Mouse (Mus musculus) urinary bladder, postnatal 36 days (tissue): ENCODE measurements around the gene Tnfsf9.
"Not testable (repeated sequence)": the region's sequence is repeated elsewhere in the genome, so short reads cannot be mapped to it uniquely, and the experiment has no call there.

Source experiments
- DNase-seq, 2 experiments: peaks; one replicate each; pipeline ENCODE4 v3.0.0; 2022; ENCODE audit warnings: low spot score in 2 of 2, mixed read lengths in 1 of 2

Gene Tnfsf9

DNA sequence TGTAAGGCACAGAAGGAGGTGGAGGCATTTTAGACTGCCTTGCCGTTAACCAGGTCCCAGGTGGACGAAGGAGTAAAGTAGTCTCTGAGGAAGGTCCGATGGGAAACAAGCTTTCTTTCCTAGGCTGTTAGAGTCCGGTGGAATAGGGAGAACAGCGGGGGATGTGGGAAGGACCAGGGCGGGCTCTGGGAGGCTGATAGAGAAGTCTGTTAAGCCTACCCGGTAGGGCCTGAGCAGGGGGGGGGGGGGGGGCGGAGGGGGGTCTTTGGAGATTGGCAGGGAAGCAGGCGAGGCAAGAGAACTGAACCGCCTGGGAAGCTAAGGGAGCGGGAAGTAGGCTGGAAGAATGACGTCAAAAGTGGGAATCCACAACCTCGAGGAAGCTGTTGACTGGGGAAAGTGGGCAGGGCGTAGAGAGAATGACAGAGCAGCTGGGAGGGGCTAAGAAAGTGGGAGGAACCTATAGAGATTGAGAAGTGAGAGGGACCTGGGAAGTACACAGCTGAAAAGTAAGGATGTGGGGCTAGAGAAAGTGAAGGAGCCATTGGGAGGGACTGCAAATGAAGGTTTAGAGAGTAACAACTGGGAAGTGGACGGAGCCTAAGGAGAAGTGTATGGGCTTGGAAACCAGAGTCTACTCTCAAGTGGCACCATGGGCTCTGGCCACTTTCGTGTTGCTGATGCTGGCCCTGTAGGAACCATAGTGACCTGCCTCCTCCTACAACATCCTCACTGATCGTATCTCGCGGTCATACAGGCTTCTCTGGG lies 9.1 kb upstream of the Tnfsf9 start:
- DNase-seq: peak; percentile 42 to 46

DNA sequence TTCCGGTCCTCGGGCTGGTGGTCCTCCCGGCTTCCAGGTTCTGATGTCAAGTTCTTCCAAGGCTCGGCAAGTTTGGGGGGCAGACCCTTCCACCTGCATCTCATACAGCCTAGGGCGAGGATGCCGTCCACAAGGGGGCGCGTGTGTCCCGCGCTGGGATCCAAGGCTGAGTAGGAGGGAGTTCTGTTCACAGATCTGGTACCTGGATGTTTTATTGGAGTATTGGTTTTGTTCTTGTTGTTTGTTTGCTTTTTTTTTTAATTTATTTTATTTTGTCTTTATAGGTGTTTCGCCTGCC lies 8.6 kb upstream of the Tnfsf9 start:
- DNase-seq: peak; percentile 71 to 83

DNA sequence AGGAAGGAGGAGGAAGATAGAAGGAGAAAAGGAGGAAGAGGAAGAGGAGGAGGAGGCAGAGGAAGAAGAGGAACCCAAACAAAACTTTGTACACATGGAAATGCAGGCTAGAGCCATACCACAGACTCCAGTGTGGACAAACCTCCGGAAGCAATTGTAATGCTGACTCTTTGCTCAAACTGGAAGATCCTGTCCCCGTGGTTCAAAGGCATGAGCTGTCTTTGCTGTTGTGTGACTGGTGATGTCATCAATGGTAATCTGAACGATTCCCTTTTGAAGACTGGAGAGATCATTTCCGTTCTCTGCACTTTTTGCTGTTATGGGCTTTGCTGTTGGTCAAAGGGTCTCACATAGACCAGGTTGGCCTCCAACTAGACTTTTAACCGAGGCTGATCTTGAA lies 6.8 kb upstream of the Tnfsf9 start:
- no peak for DNase-seq

DNA sequence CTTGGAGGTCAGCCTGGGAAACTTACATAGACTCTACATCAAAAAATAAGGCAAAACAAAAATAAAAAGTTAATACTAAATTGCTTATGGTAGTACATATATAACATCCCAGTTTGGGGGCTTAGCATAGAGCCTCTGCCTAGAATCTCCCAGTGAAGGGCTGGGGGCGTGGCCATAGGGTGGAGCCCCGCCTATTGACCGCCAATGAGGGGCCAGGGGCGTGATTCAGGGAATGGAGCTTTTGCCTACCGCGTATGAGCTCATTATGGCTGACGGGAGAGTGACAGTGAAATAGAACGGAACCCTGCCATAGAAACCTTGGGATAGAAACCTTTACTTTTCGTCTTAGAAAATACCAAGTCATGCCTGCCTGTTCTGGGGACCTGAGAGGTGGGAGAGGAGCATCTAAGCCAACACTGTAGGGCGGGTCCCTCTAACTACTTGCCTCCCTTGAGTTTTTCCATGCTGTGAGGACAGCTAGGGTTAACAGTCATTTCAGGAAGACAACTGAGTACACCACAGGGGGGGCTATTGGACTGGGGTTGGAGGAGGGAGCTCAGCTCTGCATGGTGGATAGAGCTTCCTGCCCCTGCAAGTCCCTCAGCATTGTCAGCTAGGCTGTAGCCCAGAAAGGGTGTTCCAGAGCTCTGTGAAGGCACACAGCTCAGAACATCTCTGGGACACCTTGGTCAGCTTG lies 5.3 kb upstream of the Tnfsf9 start:
- DNase-seq: no peak

DNA sequence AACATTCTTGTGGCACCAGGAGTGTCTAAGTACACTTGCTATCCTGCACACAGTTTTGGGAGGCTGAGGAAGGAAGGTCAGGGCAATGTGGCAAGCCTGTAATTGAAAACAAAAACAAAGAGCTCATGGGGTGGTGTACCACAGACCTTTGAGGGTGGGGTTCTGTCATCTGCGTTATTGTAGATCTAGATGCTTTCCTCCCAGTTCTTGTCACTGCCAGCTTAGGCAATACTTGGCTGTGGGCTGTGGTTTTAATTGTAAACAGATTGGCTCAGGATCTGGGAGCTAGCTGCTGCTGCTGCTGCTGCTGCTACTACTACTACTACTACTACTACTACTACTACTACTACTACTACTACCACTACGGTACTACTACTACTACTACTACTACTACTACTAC lies 2.8 kb upstream of the Tnfsf9 start:
- no peak for DNase-seq

DNA sequence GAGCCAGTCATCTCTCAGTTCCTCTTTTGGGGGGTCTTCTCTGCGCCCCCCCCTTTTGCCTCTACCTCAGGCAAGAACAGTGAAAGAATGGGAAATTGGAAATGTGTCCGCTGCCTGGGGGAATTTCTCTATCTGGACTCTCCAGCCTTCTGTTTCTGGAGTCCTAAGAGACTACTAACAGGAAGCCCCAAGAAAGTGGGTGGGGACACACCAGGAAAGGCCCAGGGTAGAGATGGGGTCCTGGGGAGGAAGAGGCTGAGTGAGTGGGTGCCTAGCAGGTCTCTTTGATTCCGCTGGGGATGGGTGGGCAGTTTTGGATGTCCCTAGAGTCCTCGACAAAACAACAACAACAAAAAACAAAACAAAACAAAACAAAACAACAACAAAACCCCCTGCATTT lies 629 bp upstream of the Tnfsf9 start:
- DNase-seq: no peak

DNA sequence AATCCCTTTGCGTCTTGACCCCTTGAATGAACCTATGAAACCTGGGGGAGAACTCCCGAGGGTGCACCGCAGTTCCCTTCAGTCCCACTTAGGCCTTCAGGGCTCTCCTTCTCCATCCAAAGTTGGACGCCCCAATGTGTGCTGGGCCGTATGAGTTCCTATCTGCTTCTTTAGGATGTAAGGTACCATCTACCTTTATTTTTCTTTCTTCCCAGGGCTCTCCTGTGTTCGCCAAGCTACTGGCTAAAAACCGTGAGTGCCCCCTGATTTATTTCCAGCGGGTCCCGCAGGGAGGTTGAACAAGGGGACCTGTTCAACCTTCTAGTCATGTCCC lies 877 bp downstream of the Tnfsf9 start:
- DNase-seq: no peak

DNA sequence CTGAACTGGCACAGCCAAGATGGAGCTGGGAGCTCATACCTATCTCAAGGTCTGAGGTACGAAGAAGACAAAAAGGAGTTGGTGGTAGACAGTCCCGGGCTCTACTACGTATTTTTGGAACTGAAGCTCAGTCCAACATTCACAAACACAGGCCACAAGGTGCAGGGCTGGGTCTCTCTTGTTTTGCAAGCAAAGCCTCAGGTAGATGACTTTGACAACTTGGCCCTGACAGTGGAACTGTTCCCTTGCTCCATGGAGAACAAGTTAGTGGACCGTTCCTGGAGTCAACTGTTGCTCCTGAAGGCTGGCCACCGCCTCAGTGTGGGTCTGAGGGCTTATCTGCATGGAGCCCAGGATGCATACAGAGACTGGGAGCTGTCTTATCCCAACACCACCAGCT lies 1.9 kb downstream of the Tnfsf9 start:
- no peak for DNase-seq

DNA sequence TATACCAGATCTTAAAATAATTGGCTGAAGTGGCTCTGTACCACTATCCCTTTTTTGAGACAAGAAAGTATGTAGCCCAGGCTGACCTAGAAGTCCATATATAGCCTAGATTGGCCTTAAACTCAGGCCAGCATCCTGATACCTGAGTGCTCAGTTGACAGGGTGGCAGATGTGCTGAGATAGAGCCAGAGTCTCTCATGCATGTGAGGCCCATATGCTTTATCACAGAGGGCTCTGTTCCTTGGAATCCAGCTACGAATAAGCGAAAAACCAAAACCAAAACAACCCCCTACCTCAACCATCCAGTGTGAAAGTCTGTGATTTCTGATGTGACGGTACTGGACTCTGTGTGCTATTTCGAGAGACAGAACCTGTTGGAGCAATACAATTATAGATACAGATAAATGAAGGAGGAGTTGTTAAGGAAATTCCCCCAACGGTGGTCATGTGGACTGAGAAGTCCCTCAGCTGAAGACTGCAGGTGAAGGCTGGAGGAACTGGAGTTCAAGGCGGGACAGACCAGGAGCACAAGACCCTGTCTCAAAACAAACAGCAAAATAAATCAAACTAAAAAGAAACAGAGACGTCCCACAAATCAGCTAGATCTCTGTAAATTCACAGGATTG lies 3.0 kb downstream of the Tnfsf9 start:
- DNase-seq: no peak

DNA sequence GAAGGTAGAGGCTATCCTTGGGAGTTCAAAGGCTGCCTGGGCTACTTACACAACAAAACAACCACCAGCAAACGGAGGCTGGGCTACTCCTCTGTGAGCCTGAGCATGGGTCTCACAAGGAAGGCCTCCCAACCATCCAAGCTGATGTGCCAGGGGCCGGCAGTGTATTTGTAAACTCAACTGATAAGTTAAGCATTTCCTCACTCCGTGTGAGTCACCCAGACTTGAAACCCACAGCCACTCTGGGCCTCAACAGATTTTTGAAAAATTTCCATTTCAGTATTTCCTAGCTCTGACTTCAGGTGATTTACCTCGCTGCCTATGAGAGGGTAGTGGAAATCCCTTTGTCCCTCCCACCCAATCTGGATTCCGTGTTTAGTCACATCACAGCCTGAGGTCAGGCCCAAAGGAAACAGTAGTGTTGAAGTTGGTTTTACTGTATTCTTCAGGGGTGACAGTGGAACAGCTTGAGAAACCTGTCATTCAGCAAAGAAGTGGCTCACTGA lies 3.6 kb downstream of the Tnfsf9 start:
- no peak for DNase-seq

DNA sequence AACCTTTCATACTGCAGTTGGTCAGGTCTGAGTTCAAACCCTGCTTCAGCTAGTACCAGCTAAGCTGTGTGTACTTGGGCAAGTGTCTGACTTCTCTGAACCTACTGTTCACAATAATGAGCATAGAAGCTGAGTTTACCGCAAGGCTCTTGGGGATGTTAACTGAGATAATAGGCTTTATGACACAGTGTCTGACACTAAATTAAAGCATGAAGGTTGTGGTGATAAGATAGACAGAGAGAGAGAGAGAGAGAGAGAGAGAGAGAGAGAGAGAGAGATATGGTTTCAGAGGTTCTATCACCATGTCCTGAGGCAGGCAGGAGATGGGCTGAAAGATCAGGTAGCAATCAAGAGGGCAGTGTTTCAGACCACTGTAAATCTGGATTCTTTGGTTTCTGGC lies 4.9 kb downstream of the Tnfsf9 start:
- no peak for DNase-seq

DNA sequence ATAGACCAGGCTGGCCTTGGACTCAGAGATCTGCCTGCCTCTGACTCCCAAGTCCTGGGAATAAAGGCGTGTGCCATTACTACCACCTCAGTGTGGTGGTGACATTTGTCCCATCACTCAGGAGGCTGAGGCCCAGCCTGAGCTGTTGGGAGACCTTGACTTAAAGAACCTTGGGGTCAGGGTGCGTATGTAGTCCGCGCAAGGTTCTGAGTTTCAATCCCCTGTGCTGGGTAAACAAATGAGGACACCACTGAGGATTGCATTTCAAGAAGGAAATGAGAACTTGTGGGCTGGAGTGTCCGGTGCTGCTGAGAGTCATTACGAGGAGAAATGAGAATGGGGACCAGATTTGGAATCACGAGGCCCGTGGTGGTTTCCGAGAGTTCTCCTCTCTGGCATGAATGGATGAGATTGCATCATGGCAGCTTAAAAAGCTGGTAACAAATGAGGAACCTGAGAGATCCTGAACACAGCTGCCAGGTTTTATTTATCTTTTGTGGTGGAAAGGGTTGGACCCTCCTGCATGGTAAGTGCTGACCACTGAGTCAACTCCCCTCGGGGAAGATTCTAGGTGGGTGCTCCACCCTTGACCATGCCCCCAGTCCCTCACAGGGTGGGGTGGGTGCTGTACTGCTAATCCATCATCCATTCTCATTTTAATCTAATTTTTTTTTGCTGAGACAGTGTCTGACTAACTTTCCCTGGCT lies 7.8 kb downstream of the Tnfsf9 start:
- DNase-seq: no peak

DNA sequence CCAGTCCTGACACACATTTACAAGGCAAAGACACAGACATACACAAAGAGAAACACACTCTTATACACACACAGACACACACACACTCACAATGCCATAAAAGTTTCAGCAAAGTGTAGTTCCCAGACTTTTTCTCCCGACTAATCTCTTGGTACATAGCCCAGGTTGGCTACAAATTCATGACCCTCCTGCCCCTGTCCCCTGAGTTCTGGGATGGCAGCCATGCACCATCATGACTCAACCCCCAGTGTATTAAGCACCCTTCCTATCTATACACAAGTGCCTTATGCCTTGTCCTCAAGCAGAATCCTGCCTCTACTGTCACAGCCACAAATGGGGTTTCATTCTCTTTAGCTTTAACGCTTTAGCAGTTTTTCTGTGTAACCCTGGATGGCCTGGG lies 11.7 kb downstream of the Tnfsf9 start:
- no peak for DNase-seq

DNA sequence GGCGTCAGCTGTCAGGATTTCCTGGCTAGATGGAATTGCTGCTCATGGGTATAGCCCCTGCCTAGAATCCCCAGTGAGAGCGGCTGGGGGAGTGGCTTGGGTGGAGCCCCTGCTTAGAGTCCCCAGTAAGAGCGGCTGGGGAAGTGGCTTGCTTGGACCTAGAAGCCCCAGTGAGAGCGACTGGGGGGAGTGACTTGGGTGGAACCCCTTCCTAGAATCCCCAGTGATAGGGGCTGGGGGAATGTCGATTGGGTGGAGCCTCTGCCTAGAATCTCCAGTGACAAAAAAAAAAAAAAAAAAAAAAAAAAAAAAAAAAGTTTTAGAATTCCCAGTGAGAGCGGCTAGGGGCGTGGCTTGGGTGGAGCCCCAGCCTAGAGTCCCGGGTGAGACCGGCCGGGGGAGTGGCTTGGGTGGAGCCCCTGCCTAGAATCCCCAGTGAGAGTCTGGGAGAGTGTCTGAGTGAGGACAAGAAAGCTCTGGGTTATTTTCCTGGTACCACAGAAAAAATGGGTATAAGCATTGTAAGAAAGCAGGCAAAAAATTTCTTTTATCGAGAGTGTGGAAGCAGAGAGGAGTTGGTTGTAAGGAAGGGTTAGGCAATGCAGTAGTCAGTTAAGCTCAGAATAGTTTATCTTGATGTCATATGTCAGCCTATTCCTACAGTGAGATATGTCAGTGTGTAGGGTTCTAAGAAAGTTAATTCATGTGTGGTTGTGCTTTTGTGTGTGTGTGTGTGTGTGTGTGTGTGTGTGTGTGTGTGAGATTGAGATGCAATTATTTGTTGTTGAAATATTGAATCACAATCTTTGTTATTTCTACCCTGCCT lies 13.6 kb downstream of the Tnfsf9 start:
- peak in 1 of 2 experiments; percentile 29 for DNase-seq

DNA sequence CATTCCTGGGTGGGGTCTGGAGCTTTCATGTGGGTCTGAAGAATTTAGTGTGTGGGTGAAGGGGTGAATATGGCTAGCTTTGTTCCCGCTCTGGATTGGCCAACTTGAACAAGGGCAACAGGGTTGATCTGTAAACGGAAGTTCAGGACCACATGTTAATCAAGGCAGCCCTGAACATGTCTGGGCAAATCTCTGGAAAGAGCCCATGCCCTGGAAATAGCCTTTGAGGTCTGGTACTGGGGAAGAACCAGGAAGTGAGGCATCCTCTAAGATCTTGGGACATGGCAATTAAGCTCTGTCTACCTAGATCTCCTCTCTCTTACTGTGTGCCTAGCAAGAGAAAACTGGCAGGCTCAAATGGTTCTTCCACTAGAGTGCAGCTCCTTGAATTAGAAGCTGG lies 16.7 kb downstream of the Tnfsf9 start:
- DNase-seq: no peak

DNA sequence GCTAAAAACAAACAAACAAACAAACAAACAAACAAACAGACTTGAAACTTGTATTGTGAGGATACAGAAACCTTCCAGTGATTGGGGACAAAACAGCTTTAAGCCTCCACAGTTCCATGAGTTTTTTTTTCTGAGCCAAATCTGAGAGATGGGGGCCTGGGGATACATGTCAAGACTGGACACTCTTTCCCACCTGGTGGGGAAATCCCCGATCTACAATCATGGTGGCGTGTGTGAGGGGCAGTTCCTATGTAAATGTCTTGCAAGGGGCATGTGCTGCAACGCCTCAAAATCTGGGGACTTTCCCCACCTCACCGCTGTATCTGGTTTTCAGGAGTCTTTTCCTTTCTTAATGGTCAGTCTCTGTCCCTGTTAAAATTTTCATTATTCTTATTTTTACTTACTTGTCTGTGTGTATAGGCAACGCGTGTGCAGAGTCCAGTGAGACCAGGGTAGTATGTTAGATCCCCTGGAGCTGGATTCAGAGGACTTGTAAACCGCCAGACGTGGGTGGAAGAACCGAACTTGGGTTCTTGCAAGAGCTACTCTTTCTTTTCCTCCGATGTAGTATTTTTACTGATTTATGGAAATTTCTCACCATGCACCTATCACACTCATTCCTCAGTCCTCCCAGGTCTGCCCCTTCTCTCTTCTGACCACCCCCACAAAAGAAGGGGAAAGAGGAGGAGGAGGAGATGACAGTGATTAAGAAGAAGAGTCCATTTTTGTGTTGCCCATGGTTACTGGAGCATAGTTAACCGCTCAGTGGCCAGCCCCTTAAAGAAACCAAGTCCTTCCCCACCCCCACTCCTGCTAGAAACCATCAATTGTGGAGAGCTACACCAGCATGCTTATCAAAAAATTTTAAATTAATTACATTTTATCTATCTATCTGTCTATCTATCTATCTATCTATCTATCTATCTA lies 18.3 kb downstream of the Tnfsf9 start:
- DNase-seq: no peak

DNA sequence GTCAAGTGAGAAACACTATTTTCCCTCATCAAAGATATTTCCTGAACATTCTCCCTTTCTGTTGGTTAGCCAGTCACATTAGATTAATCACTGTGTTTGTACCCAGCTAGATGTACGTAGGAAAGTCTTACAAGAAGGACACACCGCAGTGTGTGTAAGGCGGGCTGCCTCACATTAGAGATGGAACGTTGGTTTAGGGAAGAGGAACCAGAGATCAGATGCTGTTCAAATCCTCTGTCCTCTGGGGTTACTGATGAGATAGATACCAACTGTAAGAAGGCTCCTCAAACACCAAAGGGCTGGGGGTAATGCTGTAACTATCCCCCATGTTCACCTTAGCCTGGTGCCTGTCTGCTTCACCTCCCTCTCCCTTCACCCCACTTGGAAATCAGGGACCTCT lies 19.7 kb downstream of the Tnfsf9 start:
- DNase-seq: no peak

DNA sequence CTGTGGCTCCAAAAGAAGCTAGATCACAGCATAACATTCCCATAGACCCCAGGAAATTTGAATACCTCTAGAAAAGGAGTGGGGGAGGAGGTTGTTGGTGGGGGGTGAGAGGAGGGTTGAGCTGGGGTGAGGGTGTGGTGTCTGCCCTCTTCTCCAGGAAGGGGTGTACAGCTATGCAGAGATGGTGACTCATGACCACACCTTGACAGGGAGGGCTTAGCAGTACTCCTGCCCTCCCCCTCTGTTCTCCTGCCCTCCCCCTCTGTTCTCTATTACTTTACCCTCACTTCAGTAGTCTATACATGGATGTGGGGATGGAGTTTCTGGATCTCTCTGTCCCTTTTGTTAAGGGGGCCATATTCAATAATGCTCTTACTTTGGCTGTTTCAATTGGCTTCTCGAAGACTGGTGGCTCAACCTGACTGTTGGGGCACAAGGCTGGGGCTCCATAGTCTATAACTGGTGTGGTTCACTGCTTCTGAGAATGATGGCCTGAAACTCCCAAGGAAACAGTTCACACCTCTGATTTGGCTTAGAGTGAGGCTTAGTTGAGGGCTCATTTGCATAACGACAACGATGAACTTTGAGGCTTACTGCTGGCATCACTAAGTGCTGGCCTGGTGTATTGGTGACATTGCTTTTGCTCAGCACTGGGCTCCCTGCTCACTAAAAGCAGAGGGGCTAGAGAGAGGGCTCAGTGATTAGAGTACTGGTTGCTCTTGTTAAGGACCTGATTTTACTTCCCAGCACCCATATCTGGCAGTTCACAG lies 20.9 kb downstream of the Tnfsf9 start:
- no peak for DNase-seq

DNA sequence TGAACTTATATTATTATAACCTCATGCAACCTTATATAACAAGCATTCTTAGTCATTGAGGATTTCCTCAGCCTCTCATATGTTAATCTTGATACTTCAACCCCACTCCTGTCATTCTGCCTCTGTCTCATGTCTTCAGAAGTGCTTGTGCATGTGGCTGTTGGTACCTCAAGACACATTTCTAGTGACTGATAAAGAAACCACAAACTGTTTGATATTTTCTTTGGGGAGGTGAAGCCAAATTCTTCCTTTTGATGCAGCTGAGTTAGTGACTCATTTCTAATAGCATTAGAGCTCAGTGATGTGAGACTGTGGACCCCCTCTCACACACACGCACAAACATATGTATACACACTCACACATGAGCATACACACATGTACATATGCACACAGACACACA lies 26.7 kb downstream of the Tnfsf9 start:
- DNase-seq: no peak

DNA sequence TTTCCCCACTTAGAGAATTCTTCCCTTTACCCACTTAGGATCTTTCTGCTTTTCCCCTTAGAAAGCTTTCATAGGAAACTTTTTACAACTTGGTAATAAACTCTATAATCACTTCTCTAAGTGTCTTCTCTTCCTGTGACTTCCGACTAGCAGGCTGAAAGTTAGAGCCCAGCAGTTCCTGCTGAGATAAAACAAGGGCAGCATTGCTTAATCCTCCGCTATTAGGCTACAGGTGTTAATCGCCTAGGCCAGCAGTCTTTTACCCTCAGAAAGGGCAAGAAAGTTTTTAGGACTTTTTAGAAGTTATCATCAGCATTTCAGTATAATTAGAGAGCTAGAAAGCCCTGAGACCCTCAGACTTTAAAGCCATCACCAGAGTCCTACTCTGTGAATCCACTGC lies 28.9 kb downstream of the Tnfsf9 start:
- not testable (repeated sequence) for DNase-seq
